ENCODE assay signal across 11 mouse cellular contexts in genomic region chr5:143678634-143679271, GRCm38 (mm10). TPM values are rescaled to one million over a fixed set of nuclear protein-coding genes. Genes with fewer than 3 reads are reported as not detected.
A peak's percentile ranks its signal among the peaks of the same experiment; 100 is the strongest.
DNase-seq lines count a peak whose midpoint lies in the region; ATAC-seq and TF ChIP-seq lines count a peak whose summit lies in the region.
"Had no signal": no experiment of that assay in that cellular context is flagged by ENCODE, and none has a peak within 500 bp of the region (broad histone marks: within the 10 kb centered on the region; RNA-seq: fewer than 3 reads in every experiment).

No protein-coding gene starts in this region.

- peaks cover 61% of the 10 kb centered on the region for H3K4me1 ChIP-seq in heart, embryonic 13.5 days
- H3K4me1 ChIP-seq in brown adipose tissue, adult 24 weeks (ENCODE audit: control insufficient read depth, insufficient read depth, insufficient read length, low read length) = peaks cover 32% of the 10 kb centered on the region
- peaks cover 79% of the 10 kb centered on the region for H3K4me1 ChIP-seq in liver, embryonic 12.5 days
- H3K4me1 ChIP-seq in midbrain, postnatal 0 days (ENCODE audit: insufficient read depth, low read length) = no peaks in the 10 kb centered on the region
- no peaks in the 10 kb centered on the region for H3K4me1 ChIP-seq in midbrain, embryonic 11.5 days (ENCODE audit: control insufficient read depth, insufficient read depth, low read length)

- 43% methylated on average over 6 of the region's 6 CpGs for WGBS in heart, embryonic 13.5 days
- WGBS in liver, embryonic 12.5 days (ENCODE audit: insufficient replicate concordance) = 53% methylated on average over 6 of the region's 6 CpGs
- 80% methylated on average over 6 of the region's 6 CpGs for WGBS in midbrain, postnatal 0 days
- 87% methylated on average over 6 of the region's 6 CpGs for WGBS in midbrain, embryonic 11.5 days

- no peaks in the 10 kb centered on the region for H3K9me3 ChIP-seq in heart, embryonic 13.5 days
- H3K9me3 ChIP-seq in liver, embryonic 12.5 days (replicated peaks) = no peaks in the 10 kb centered on the region
- H3K9me3 ChIP-seq in midbrain, postnatal 0 days (ENCODE audit: low read length) = no peaks in the 10 kb centered on the region
- no peaks in the 10 kb centered on the region for H3K9me3 ChIP-seq in midbrain, embryonic 11.5 days (ENCODE audit: control insufficient read depth, low read length)
- H3K9me3 ChIP-seq: neural tube, embryonic 13.5 days had no signal

- peak overlapping the region; percentile 59 for H3K27ac ChIP-seq in heart, embryonic 13.5 days (replicated peaks)
- H3K27ac ChIP-seq in brown adipose tissue, adult 24 weeks (replicated peaks; ENCODE audit: low read depth, low read length) = 0 out of 2 replicates have a peak overlapping the region, but pooled peaks have one; percentile 3
- peak overlapping the region; percentile 47; the same call in 1 of the 2 replicates for H3K27ac ChIP-seq in liver, embryonic 12.5 days
- H3K27ac ChIP-seq in midbrain, postnatal 0 days (ENCODE audit: low read depth, low read length) = no peak overlapping the region
- no peak overlapping the region for H3K27ac ChIP-seq in midbrain, embryonic 11.5 days (ENCODE audit: low read depth, low read length)
- H3K27ac ChIP-seq: neural tube, embryonic 13.5 days had no signal

- TF ChIP-seq CTCF in midbrain, postnatal 0 days (IDR thresholded peaks at IDR 0.05) = no peak

- no peak overlapping the region for H3K4me3 ChIP-seq in heart, embryonic 13.5 days
- no peak overlapping the region for H3K4me3 ChIP-seq in brown adipose tissue, adult 24 weeks (ENCODE audit: insufficient read depth, low read depth, low read length)
- no peak overlapping the region for H3K4me3 ChIP-seq in liver, embryonic 12.5 days
- no peak overlapping the region for H3K4me3 ChIP-seq in midbrain, postnatal 0 days (ENCODE audit: low read depth, low read length)
- no peak overlapping the region for H3K4me3 ChIP-seq in midbrain, embryonic 11.5 days (ENCODE audit: low read depth, low read length)
- H3K4me3 ChIP-seq: neural tube, embryonic 13.5 days had no signal

- H3K27me3 ChIP-seq in heart, embryonic 13.5 days (replicated peaks) = no peaks in the 10 kb centered on the region
- no peaks in the 10 kb centered on the region for H3K27me3 ChIP-seq in liver, embryonic 12.5 days (replicated peaks)
- H3K27me3 ChIP-seq in midbrain, postnatal 0 days (ENCODE audit: insufficient read depth, low read length) = no peaks in the 10 kb centered on the region
- no peaks in the 10 kb centered on the region for H3K27me3 ChIP-seq in midbrain, embryonic 11.5 days (ENCODE audit: control insufficient read depth, insufficient read depth, low read length)
- H3K27me3 ChIP-seq: CH12.LX; neural tube, embryonic 13.5 days had no signal

- DNase-seq in heart, postnatal 4 days = no peak
- DNase-seq in 3134 (ENCODE audit: extremely low read depth, insufficient read length, low spot score) = peak; percentile 38
- no peak for DNase-seq in left cerebral cortex, adult 11 months (ENCODE audit: low spot score)
- DNase-seq in midbrain, postnatal 0 days (ENCODE audit: low spot score) = no peak
- no peak for DNase-seq in midbrain, embryonic 11.5 days (ENCODE audit: low spot score, missing footprints)
- DNase-seq: layer of hippocampus, adult 9-11 months had no signal

- ATAC-seq in heart, embryonic 13.5 days (ENCODE audit: extremely low read depth, insufficient number of reproducible peaks, low FRiP score, low TSS enrichment) = no peak
- ATAC-seq in liver, embryonic 12.5 days = peak; percentile 60
- no peak for ATAC-seq in midbrain, postnatal 0 days (ENCODE audit: low FRiP score)
- no peak for ATAC-seq in midbrain, embryonic 11.5 days (ENCODE audit: low FRiP score)

- peak overlapping the region; percentile 47; the same call in 1 of the 2 replicates for H3K9ac ChIP-seq in heart, embryonic 13.5 days
- H3K9ac ChIP-seq in liver, embryonic 12.5 days = peak overlapping the region; percentile 14
- H3K9ac ChIP-seq in midbrain, postnatal 0 days (replicated peaks; ENCODE audit: low read length, poor library complexity, severe bottlenecking) = no peak overlapping the region
- no peak overlapping the region for H3K9ac ChIP-seq in midbrain, embryonic 11.5 days (ENCODE audit: low read length)
- H3K9ac ChIP-seq: neural tube, embryonic 13.5 days had no signal

- no peaks in the 10 kb centered on the region for H3K36me3 ChIP-seq in heart, embryonic 13.5 days
- H3K36me3 ChIP-seq in liver, embryonic 12.5 days = 0 out of 2 replicates have a peak, but pooled peaks cover 3% of the 10 kb centered on the region
- H3K36me3 ChIP-seq in midbrain, postnatal 0 days (ENCODE audit: insufficient read depth, low read length) = no peaks in the 10 kb centered on the region
- H3K36me3 ChIP-seq in midbrain, embryonic 11.5 days (ENCODE audit: control insufficient read depth, insufficient read depth, low read length) = no peaks in the 10 kb centered on the region
- H3K36me3 ChIP-seq: neural tube, embryonic 13.5 days had no signal

- H3K4me2 ChIP-seq in heart, embryonic 13.5 days = no peak overlapping the region
- no peak overlapping the region for H3K4me2 ChIP-seq in liver, embryonic 12.5 days
- H3K4me2 ChIP-seq in midbrain, postnatal 0 days (ENCODE audit: low read depth, low read length, poor library complexity, severe bottlenecking) = no peak overlapping the region
- no peak overlapping the region for H3K4me2 ChIP-seq in midbrain, embryonic 11.5 days
- H3K4me2 ChIP-seq: neural tube, embryonic 13.5 days had no signal

RNA-seq across cellular contexts. Expression of gene Usp42, which starts 53.3 kb away (rescaled TPM):
- polyA plus RNA-seq in heart, embryonic 13.5 days (2015; fragmentation: Nextera tagmentation; extraction: Ambion mirVana) = 10.9 and 11.2 TPM in 2 replicates
- total RNA-seq in heart, postnatal 4 days (2021) = 10 to 100 TPM; 14.3 to 15.3 TPM
- polyA plus RNA-seq in brown adipose tissue, adult 24 weeks (2012; ENCODE audit: insufficient read depth, insufficient read length, missing spikeins) = 2.9 and 6.6 TPM in 2 replicates
- 8.0 and 8.4 TPM in 2 replicates for polyA plus RNA-seq in liver, embryonic 12.5 days (2016; fragmentation: Nextera tagmentation; extraction: Ambion mirVana)
- 23.1 and 24.3 TPM in 2 replicates for total RNA-seq in midbrain, postnatal 0 days (2014; rRNA removed)
- 18.8 TPM in 2 replicates for polyA plus RNA-seq in midbrain, postnatal 0 days (2015; fragmentation: Nextera tagmentation; extraction: Ambion mirVana)
- 30.4 and 31.4 TPM in 2 replicates for polyA plus RNA-seq in midbrain, embryonic 11.5 days (2014; fragmentation: Nextera tagmentation; extraction: Ambion mirVana)

RNA-seq across cellular contexts. Expression of gene Cyth3, which starts 56.5 kb away (rescaled TPM):
- 36.8 and 41.4 TPM in 2 replicates for polyA plus RNA-seq in heart, embryonic 13.5 days (2015; fragmentation: Nextera tagmentation; extraction: Ambion mirVana)
- total RNA-seq in heart, postnatal 4 days (2021) = 100 to 1,000 TPM in 1 of 2 experiments, 10 to 100 TPM in 1; 95.3 to 102 TPM
- 11.9 and 13.7 TPM in 2 replicates for polyA plus RNA-seq in brown adipose tissue, adult 24 weeks (2012; ENCODE audit: insufficient read depth, insufficient read length, missing spikeins)
- 46.0 and 47.7 TPM in 2 replicates for polyA plus RNA-seq in liver, embryonic 12.5 days (2016; fragmentation: Nextera tagmentation; extraction: Ambion mirVana)
- 47.8 and 51.5 TPM in 2 replicates for total RNA-seq in midbrain, postnatal 0 days (2014; rRNA removed)
- polyA plus RNA-seq in midbrain, postnatal 0 days (2015; fragmentation: Nextera tagmentation; extraction: Ambion mirVana) = 34.1 and 35.4 TPM in 2 replicates
- 27.6 and 28.9 TPM in 2 replicates for polyA plus RNA-seq in midbrain, embryonic 11.5 days (2014; fragmentation: Nextera tagmentation; extraction: Ambion mirVana)

Comparison
In these comparisons a context has a peak if more than half of its experiments do, and no peak if none do; other contexts are left out.
1. H3K27ac ChIP-seq: peak in heart, embryonic 13.5 days (single experiment), brown adipose tissue, adult 24 weeks (single experiment) and liver, embryonic 12.5 days (single experiment); none in midbrain, postnatal 0 days (single experiment) and midbrain, embryonic 11.5 days (single experiment).
2. H3K9ac ChIP-seq: peak in heart, embryonic 13.5 days (single experiment) and liver, embryonic 12.5 days (single experiment); none in midbrain, postnatal 0 days (single experiment) and midbrain, embryonic 11.5 days (single experiment).